In the genomic region with DNA sequence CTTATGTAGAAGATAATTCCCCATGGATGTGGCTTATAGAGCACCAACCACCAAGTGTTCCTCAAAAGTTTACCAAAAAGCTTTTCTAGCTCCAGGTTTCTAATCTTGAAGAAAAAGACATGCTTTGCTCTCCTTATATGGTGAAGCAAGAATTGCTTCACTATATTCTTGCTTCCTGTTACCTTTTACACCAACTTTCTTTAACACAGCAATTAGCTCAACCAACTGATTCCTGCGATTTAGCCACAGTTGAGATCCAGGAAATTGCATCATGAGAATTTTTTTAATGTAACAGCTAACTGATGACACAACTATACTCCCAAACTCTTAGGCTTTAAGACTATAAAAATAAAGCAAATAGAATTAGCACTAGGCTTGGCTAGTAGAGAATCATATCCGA, we compare ENCODE assay signal across 24 mouse cellular contexts. TPM values are rescaled to one million over a fixed set of nuclear protein-coding genes. Genes with fewer than 3 reads are reported as not detected.
A peak's percentile ranks its signal among the peaks of the same experiment; 100 is the strongest.
DNase-seq lines count a peak whose midpoint lies in the region; ATAC-seq lines count a peak whose summit lies in the region.
"Had no signal": no experiment of that assay in that cellular context is flagged by ENCODE, and none has a peak within 500 bp of the region (broad histone marks: within the 10 kb centered on the region; RNA-seq: fewer than 3 reads in every experiment).

No protein-coding gene starts in this region.

- peak; percentile 14 for DNase-seq in 416B (ENCODE audit: low read depth)
- DNase-seq in layer of hippocampus, adult 11-12 months (ENCODE audit: low spot score) = no peak
- DNase-seq in gastrocnemius, postnatal 14 days = no peak
- DNase-seq in thymus, postnatal 36 days = no peak
- DNase-seq: adrenal gland, adult 2 months; adrenal gland, adult 8-10 months; adrenal gland, postnatal 10 days; adrenal gland, postnatal 14 days; adrenal gland, postnatal 25 days; adrenal gland, postnatal 36 days; B cell, adult 2 months; cerebellum, adult 11 months; cerebellum, adult 11-12 months; cerebellum, adult 18-20 months had no signal

- H3K27ac ChIP-seq in forebrain, embryonic 13.5 days = no peak overlapping the region

- 87% methylated on average over 2 of the region's 2 CpGs for WGBS in forebrain, embryonic 13.5 days

- H3K36me3 ChIP-seq in forebrain, embryonic 13.5 days (ENCODE audit: poor library complexity, severe bottlenecking) = no peaks in the 10 kb centered on the region
- H3K36me3 ChIP-seq: G1E had no signal

- H3K9ac ChIP-seq in forebrain, embryonic 13.5 days = no peak overlapping the region

- no peaks in the 10 kb centered on the region for H3K9me3 ChIP-seq in forebrain, embryonic 13.5 days (replicated peaks)
- H3K9me3 ChIP-seq: G1E had no signal

- intact Hi-C loops in gastrocnemius, postnatal 14 days (cut with DNase I; ENCODE audit: low total_unique reads) = no loop called here

- H3K4me2 ChIP-seq in forebrain, embryonic 13.5 days = no peak overlapping the region

- H3K4me1 ChIP-seq in forebrain, embryonic 13.5 days = no peaks in the 10 kb centered on the region

- ATAC-seq in granulocyte monocyte progenitor cell, adult 5-6 weeks (replicated peaks; ENCODE audit: poor library complexity, severe bottlenecking) = peak; percentile 81
- ATAC-seq in megakaryocyte, adult 5-6 weeks (ENCODE audit: poor library complexity, severe bottlenecking) = peak; percentile 39; the same call in 1 of the 2 replicates
- peak; percentile 82 for ATAC-seq in megakaryocyte progenitor cell, adult 5-6 weeks (replicated peaks; ENCODE audit: poor library complexity)
- ATAC-seq in forebrain, embryonic 13.5 days = no peak
- ATAC-seq: activated CD4-positive, CD25-positive, alpha-beta regulatory T cell, adult 4 months; CD4-positive, CD25-positive, alpha-beta regulatory T cell, adult 4 months; Patski had no signal

- H3K27me3 ChIP-seq in forebrain, embryonic 13.5 days = no peaks in the 10 kb centered on the region
- H3K27me3 ChIP-seq: CH12.LX had no signal

- H3K4me3 ChIP-seq in forebrain, embryonic 13.5 days = no peak overlapping the region

RNA-seq across cellular contexts. Expression of a gene that starts 4.5 kb away (rescaled TPM):
- total RNA-seq in granulocyte monocyte progenitor cell, adult 5-6 weeks (2014; fragmentation: Nextera tagmentation) = 3.7 and 4.5 TPM in 2 replicates
- 0.98 and 3.1 TPM in 2 replicates for total RNA-seq in granulocyte monocyte progenitor cell, adult 5-6 weeks (2017)
- 2.6 and 5.3 TPM in 2 replicates for total RNA-seq in megakaryocyte, adult 5-6 weeks (2015)
- total RNA-seq in megakaryocyte, adult 5-6 weeks (2017) = 1.5 and 2.5 TPM in 2 replicates
- total RNA-seq in megakaryocyte progenitor cell, adult 5-6 weeks (2015) = 6.1 and 7.6 TPM in 2 replicates
- total RNA-seq in megakaryocyte progenitor cell, adult 5-6 weeks (2017) = 0.96 and 1.7 TPM in 2 replicates
- 12.3 and 13.6 TPM in 2 replicates for polyA plus RNA-seq in forebrain, embryonic 13.5 days (2015; fragmentation: Nextera tagmentation; extraction: Ambion mirVana)
- 1 to 10 TPM; 1.0 to 2.1 TPM for total RNA-seq in gastrocnemius, postnatal 14 days (2021)
- total RNA-seq: CH12.LX, MEL had no signal
- polyA plus RNA-seq: CD4-positive, CD25-positive, alpha-beta regulatory T cell, adult 4 months; G1E had no signal
